Mouse (Mus musculus): ENCODE results near the gene Amot.

Amot gene

GRCm38 (mm10) chrX:145477725-145478194 is 27.2 kb downstream of the Amot start:
- no peak for DNase-seq

DNA sequence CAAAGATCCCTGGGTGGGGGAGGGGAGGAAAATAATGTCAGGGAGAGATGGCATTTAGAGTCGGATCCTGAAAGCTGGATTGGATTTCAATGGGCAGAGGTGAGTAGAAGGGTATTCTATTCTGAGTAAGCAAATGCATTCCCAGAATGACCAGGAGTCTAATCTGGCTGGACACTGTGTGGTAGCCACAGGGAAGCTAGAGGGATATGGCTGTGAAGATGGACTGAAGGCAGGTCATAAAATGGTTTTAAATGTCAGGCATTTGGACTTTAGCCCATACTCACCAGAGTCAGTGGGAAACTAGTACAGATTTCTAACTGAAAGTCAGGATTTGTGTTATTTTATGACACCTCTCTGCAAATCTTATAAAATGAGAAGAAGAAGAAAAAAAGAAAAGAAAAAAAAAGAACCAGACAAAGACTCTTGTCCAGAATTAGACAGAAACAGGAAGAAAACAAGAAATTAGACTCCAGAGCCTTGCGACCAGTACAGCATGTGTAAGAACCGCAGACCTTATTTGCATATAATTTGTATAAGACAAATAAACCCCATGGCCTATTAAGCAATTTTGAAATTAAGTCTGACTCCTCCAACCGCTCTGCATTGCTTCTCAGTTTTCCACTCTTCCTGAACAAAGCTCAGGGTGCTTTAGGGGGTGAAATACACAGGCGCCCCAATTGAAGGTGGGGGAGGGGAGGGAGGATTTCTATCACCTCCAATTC is 27.8 kb downstream of the Amot start:
- DNase-seq: no peak

- no peak for DNase-seq
These were observed 36.7 kb downstream of the Amot start for GRCm38 (mm10) chrX:145468264-145468663.

- DNase-seq: no peak
These were observed 41.5 kb downstream of the Amot start for GRCm38 (mm10) chrX:145463524-145463923.

GRCm38 (mm10) chrX:145461339-145461738 is 43.6 kb downstream of the Amot start:
- DNase-seq: no peak

DNA sequence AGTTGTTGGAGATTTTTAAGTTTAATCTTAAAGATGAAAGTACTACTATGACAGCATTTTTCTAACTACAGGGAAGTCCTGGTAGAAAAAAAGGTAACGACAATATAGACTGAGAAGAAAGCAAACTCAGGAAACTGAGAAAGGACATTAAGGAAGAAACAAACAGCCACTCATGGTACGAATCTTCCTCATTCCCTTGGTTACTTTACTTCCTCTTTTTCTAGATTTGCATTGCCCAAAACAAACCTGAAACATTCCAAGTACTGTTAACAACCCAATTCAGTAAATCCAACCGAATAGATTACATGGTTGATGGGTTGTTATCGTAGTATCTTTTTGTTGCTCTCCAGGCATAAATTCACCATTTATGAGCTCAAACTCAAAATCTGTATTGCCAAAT is 48.7 kb downstream of the Amot start:
- no peak for DNase-seq

GRCm38 (mm10) chrX:145455629-145456028 is 49.4 kb downstream of the Amot start:
- no peak for DNase-seq

DNA sequence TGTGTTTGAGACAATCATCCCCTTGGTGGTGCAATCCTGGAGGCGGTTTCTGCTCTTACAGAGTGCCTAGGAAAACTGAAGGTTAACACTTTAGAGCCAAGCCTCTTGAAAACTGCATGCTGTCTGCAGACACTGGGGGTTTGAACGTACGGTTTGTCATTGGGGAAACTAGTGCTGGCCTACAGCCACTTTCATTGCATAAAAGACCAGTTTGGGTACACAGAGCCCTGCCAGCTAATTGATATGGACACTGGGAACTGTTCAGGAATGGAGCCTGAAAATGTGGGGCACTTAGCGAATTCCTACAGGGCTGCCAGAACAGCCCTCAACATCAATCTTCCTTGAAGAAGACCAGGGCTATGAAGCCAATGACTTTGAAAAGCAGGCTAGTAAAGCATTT is 50.2 kb downstream of the Amot start:
- DNase-seq: no peak

GRCm38 (mm10) chrX:145441526-145441925 is 63.5 kb downstream of the Amot start:
- no peak for DNase-seq

GRCm38 (mm10) chrX:145433652-145434051 is 71.3 kb downstream of the Amot start:
- DNase-seq: no peak

- DNase-seq: no peak
These were observed 74.0 kb downstream of the Amot start for GRCm38 (mm10) chrX:145430836-145431570.

GRCm38 (mm10) chrX:145428811-145429210 is 76.2 kb downstream of the Amot start:
- DNase-seq: no peak

DNA sequence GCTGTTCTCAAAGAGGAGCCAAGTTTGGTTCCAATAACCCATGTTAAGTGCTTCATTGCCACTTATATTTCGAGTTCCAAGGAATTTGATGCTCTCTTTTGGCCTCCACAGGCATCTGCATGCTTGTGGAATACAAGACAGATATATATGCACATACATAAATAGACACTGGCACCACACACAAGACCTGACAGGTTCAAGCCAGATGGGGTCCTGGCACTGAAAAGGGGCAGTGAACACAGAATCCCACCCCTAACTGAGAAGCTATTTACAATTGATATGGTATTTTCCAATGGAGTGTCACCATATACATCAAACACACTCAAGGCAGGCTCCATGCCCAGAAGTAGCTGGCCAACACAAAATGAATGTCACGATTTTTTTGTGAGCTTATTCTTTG is 81.0 kb downstream of the Amot start:
- no peak for DNase-seq

DNA sequence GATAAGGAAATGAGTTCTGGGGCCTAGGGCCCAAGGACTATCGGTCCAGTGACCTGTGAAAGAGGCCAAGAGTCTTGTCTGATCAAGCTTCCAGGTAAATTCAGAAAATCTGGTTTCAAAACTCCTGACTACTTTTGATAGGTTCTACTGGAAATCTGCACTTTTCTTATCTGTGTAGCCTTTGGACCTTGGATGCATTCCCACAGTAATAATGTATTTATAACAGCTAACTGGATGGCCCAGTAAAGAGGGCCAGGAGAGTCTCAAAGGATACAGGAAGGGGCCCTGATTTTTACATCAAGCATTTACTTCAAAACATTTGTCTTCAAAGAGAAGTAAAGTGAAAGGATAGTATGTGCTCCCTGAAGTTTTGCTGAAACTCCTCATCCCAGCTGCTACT is 90.7 kb downstream of the Amot start:
- no peak for DNase-seq

- DNase-seq: no peak
These were observed 93.6 kb downstream of the Amot start for GRCm38 (mm10) chrX:145411425-145411824.

GRCm38 (mm10) chrX:145406052-145406451 is 98.9 kb downstream of the Amot start:
- no peak for DNase-seq

GRCm38 (mm10) chrX:145401926-145402325 is 103.1 kb downstream of the Amot start:
- no peak for DNase-seq

- DNase-seq: no peak
These were observed 105.7 kb downstream of the Amot start for GRCm38 (mm10) chrX:145399236-145399635.

Measured in right cerebral cortex, postnatal 14 days (tissue).